Mouse (Mus musculus) cortical plate, adult 2 months (tissue): Measurements from ENCODE around the gene Pi16. TPM values are rescaled to one million over a fixed set of nuclear protein-coding genes. Genes with fewer than 3 reads are reported as not detected.
"Not testable (repeated sequence)": the region's sequence is repeated elsewhere in the genome, so short reads cannot be mapped to it uniquely, and the experiment has no call there.

Source experiments
- H3K27ac ChIP-seq: fragments of 200-500 bp; 2 replicates; pipeline ENCODE4 v1.5.1; 2012; ENCODE audit warnings: low read length, control low read depth, inconsistent platforms; ENCODE audit not compliant: insufficient read depth
- H3K4me1 ChIP-seq: fragments of 200-500 bp; 2 replicates; pipeline ENCODE4 v1.6.1; 2011; ENCODE audit warnings: low read length; ENCODE audit not compliant: control insufficient read depth, insufficient read depth
- H3K4me3 ChIP-seq: fragments of 200-500 bp; 2 replicates; pipeline ENCODE4 v1.5.1; 2011; ENCODE audit warnings: mild to moderate bottlenecking, low read length, control low read depth; ENCODE audit not compliant: insufficient read depth
- CTCF ChIP-seq: fragments of 200-500 bp; IDR thresholded peaks from 2 replicates; pipeline ENCODE4 v1.5.1; 2011; ENCODE audit warnings: mild to moderate bottlenecking, control low read depth, low read length; ENCODE audit not compliant: insufficient read depth; ENCODE audit errors: extremely low read depth
- POLR2A ChIP-seq: fragments of 200-500 bp; IDR thresholded peaks from 2 replicates; pipeline ENCODE4 v1.6.1; 2011; ENCODE audit warnings: mild to moderate bottlenecking, low read length, control low read depth; ENCODE audit not compliant: insufficient read depth; ENCODE audit errors: extremely low read depth
- polyA plus RNA-seq: library from polyadenylated mRNA; depleted of rRNA; stranded (reverse); fragments of >200 nt; gene quantifications from 2 replicates; pipeline ENCODE4 v1.2.3, GENCODE M21; 2012

Pi16 gene
- polyA plus RNA-seq, 1 experiment = 0.67 TPM

- H3K4me1 ChIP-seq = peaks cover 9% of the 10 kb centered on the region
- TF ChIP-seq CTCF (no peak), POLR2A (no peak)
- H3K27ac ChIP-seq = peak overlapping the region; percentile 12; the same call in 1 of the 2 replicates
- H3K4me3 ChIP-seq = no peak overlapping the region
Observed at GRCm38 (mm10) chr17:29342010-29342910, 24.8 kb downstream of the Pi16 start.

GRCm38 (mm10) chr17:29343241-29343640, 25.8 kb downstream of the Pi16 start:
- H3K4me1 ChIP-seq = peaks cover 9% of the 10 kb centered on the region
- H3K27ac ChIP-seq = no peak overlapping the region
- no peak overlapping the region for H3K4me3 ChIP-seq
- TF ChIP-seq POLR2A (no peak), CTCF (no peak)

GRCm38 (mm10) chr17:29345272-29345671, 27.8 kb downstream of the Pi16 start:
- TF ChIP-seq CTCF (no peak), POLR2A (no peak)
- Histone ChIP-seq H3K27ac (no peak overlapping the region), H3K4me1 (peaks cover 6% of the 10 kb centered on the region; the same call in 1 of the 2 replicates), H3K4me3 (peak overlapping the region; percentile 93; the same call in 1 of the 2 replicates)

- TF ChIP-seq CTCF (no peak), POLR2A (0 out of 2 replicates have a peak, but pooled peaks have one; percentile 38)
- Histone ChIP-seq H3K27ac (peak overlapping the region; percentile 88), H3K4me3 (peak overlapping the region; percentile 93), H3K4me1 (peaks cover 6% of the 10 kb centered on the region; the same call in 1 of the 2 replicates)
Observed at GRCm38 (mm10) chr17:29346496-29347125, 29.1 kb downstream of the Pi16 start.

- Histone ChIP-seq H3K4me3 (peak overlapping the region; percentile 93), H3K4me1 (peaks cover 4% of the 10 kb centered on the region; the same call in 1 of the 2 replicates), H3K27ac (peak overlapping the region; percentile 88)
- TF ChIP-seq POLR2A = no peak
- TF ChIP-seq CTCF = no peak
Observed at GRCm38 (mm10) chr17:29347126-29347644, 29.7 kb downstream of the Pi16 start.

- H3K4me3 ChIP-seq = peak within 1 kb of the TSS; percentile 93
Observed at GRCm38 (mm10) chr17:29347645-29348256, 30.3 kb downstream of the Pi16 start, which contains the start of gene Mtch1. Gene Mtch1 (minus strand): TSS chr17:29347934.

GRCm38 (mm10) chr17:29348996-29349395, 31.5 kb downstream of the Pi16 start:
- TF ChIP-seq POLR2A (no peak), CTCF (no peak)
- H3K27ac ChIP-seq = no peak overlapping the region
- no peak overlapping the region for H3K4me3 ChIP-seq
- H3K4me1 ChIP-seq = peaks cover 2% of the 10 kb centered on the region; the same call in 1 of the 2 replicates

More at GRCm38 (mm10) chr17:29347645-29348256, 30.3 kb downstream of the Pi16 start, which contains the start of gene Mtch1:
- TF ChIP-seq POLR2A (peak; percentile 80; the same call in 1 of the 2 replicates), CTCF (no peak)
- Histone ChIP-seq H3K27ac (peak within 1 kb of the TSS; percentile 88), H3K4me1 (peaks cover 2% of the 10 kb centered on the region; the same call in 1 of the 2 replicates)

GRCm38 (mm10) chr17:29351056-29351455, 33.6 kb downstream of the Pi16 start:
- not testable (repeated sequence) for H3K27ac ChIP-seq, H3K4me1 ChIP-seq, H3K4me3 ChIP-seq

- TF ChIP-seq POLR2A (no peak), CTCF (no peak)
- Histone ChIP-seq H3K27ac (peak overlapping the region; percentile 60), H3K4me3 (no peak overlapping the region), H3K4me1 (peaks cover 5% of the 10 kb centered on the region)
Observed at GRCm38 (mm10) chr17:29355461-29355840, 38.0 kb downstream of the Pi16 start.
